Mouse (Mus musculus) midbrain, embryonic 14.5 days (tissue): ENCODE results near the gene Rnf220. TPM values are rescaled to one million over a fixed set of nuclear protein-coding genes. Genes with fewer than 3 reads are reported as not detected.

ENCODE experiments used
- ATAC-seq: fragments of 200-750 bp; cut with Nextera tagmentation; 2 replicates; pipeline ENCODE4 v1.8.0; 2017; ENCODE audit warnings: moderate number of reproducible peaks, moderate library complexity; ENCODE audit not compliant: low FRiP score, low TSS enrichment
- DNase-seq: peaks from one replicate; pipeline ENCODE4 v3.0.0-alpha.2; 2015
- H3K27ac ChIP-seq: fragments of 300-500 bp; sonication (generic); replicated peaks from 2 replicates; pipeline ENCODE4 v1.5.1; 2014; ENCODE audit warnings: mild to moderate bottlenecking, low read depth, low read length, moderate library complexity
- H3K27me3 ChIP-seq: fragments of 300-500 bp; sonication (generic); 2 replicates; pipeline ENCODE4 v1.6.1; 2014; ENCODE audit warnings: low read length, control low read depth, mixed read lengths; ENCODE audit not compliant: control insufficient read depth, insufficient read depth
- H3K36me3 ChIP-seq: fragments of 300-500 bp; sonication (generic); 2 replicates; pipeline ENCODE4 v1.6.1; 2014; ENCODE audit warnings: low read length, control low read depth; ENCODE audit not compliant: control insufficient read depth, insufficient read depth
- H3K4me1 ChIP-seq: fragments of 300-500 bp; sonication (generic); 2 replicates; pipeline ENCODE4 v1.6.1; 2014; ENCODE audit warnings: mild to moderate bottlenecking, antibody characterized with exemption, low read length, control low read depth; ENCODE audit not compliant: control insufficient read depth, insufficient read depth
- H3K4me2 ChIP-seq: fragments of 300-500 bp; sonication (generic); 2 replicates; pipeline ENCODE4 v1.6.1; 2014; ENCODE audit warnings: mild to moderate bottlenecking, low read length, moderate library complexity
- H3K4me3 ChIP-seq: fragments of 300-500 bp; sonication (generic); replicated peaks from 2 replicates; pipeline ENCODE4 v1.5.1; 2014; ENCODE audit warnings: low read depth, low read length
- H3K9ac ChIP-seq: fragments of 300-500 bp; sonication (generic); replicated peaks from 2 replicates; pipeline ENCODE4 v1.6.1; 2014; ENCODE audit warnings: mild to moderate bottlenecking, low read length, moderate library complexity
- H3K9me3 ChIP-seq: fragments of 300-500 bp; sonication (generic); 2 replicates; pipeline ENCODE4 v1.6.1; 2016; ENCODE audit warnings: low read length, control low read depth, mixed read lengths; ENCODE audit not compliant: control insufficient read depth
- WGBS: fragments of 180-500 bp; shearing (Covaris S2); extraction: QIAGEN DNeasy Blood & Tissue Kit; methylation state at CpG from one replicate; pipeline ENCODE4 v1.1.7; 2014; 5-methylcytosine and 5-hydroxymethylcytosine counted together
- polyA plus RNA-seq: library from polyadenylated mRNA; unstranded; fragments of >200 nt; fragmentation: Nextera tagmentation; extraction: Ambion mirVana; gene quantifications from 2 replicates; pipeline ENCODE4 v1.2.1, GENCODE M21; 2014

Rnf220 gene
- polyA plus RNA-seq, 1 experiment from 2014 or later: 103 TPM

DNA sequence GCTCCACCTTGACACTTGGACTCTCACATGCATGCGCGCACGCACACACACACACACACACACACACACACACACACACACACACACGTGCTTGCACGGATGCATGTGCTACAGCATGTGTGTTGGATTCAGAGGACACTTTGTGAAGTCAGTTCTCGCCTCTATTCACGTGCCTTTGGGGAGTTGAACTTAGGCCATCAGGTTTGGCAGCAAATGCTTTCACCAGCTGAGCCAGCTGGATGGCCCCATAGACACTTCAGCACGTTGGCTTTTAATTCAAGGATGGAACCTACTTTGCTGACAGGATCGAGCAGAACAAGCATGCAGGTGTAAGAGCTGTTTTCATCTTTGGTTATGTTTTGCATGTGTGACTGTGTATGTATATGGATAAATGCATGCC, 275.0 kb downstream of the Rnf220 start:
- Histone ChIP-seq H3K4me3 (no peak overlapping the region), H3K9me3 (no peaks in the 10 kb centered on the region), H3K36me3 (no peaks in the 10 kb centered on the region), H3K9ac (no peak overlapping the region), H3K27ac (no peak overlapping the region), H3K27me3 (no peaks in the 10 kb centered on the region), H3K4me1 (no peaks in the 10 kb centered on the region), H3K4me2 (no peak overlapping the region)
- 85% methylated on average over 9 of the region's 9 CpGs for WGBS
- DNase-seq (no peak), ATAC-seq (no peak)

Other genes with a start within 250 kb of the Rnf220 start
- 9.1 and 12.2 TPM in 2 replicates for gene Tmem53, start 245.1 kb downstream of the Rnf220 start, polyA plus RNA-seq
- 0.54 and 0.73 TPM in 2 replicates for gene Armh1, start 244.9 kb downstream of the Rnf220 start, polyA plus RNA-seq
- 267 and 284 TPM in 2 replicates for gene Eri3, start 53.3 kb upstream of the Rnf220 start, polyA plus RNA-seq
- gene Dmap1, start 185.2 kb upstream of the Rnf220 start, polyA plus RNA-seq: 86.6 and 91.5 TPM in 2 replicates
- gene Gm12845, start 227.4 kb upstream of the Rnf220 start, polyA plus RNA-seq: not detected in 2 replicates